Mouse (Mus musculus) lung, postnatal 25 days (tissue): ENCODE data around the gene Ltbp4.

Experiments
- DNase-seq: peaks from one replicate; pipeline ENCODE4 v3.0.0; 2022; ENCODE audit warnings: low spot score

Gene Ltbp4

GRCm38 (mm10) chr7:27327500-27327899, 10.0 kb downstream of the Ltbp4 start:
- no peak for DNase-seq

GRCm38 (mm10) chr7:27326101-27326880, 11.2 kb downstream of the Ltbp4 start:
- peak; percentile 63 for DNase-seq

- peak; percentile 84 for DNase-seq
These were observed 11.8 kb downstream of the Ltbp4 start for GRCm38 (mm10) chr7:27325697-27326096.

GRCm38 (mm10) chr7:27324928-27325327, 12.6 kb downstream of the Ltbp4 start:
- no peak for DNase-seq

- DNase-seq: no peak
These were observed 13.3 kb downstream of the Ltbp4 start for GRCm38 (mm10) chr7:27324161-27324560.

- no peak for DNase-seq
These were observed 14.5 kb downstream of the Ltbp4 start for GRCm38 (mm10) chr7:27323001-27323400.

GRCm38 (mm10) chr7:27322291-27322690, 15.2 kb downstream of the Ltbp4 start:
- no peak for DNase-seq

GRCm38 (mm10) chr7:27319411-27319810, 18.1 kb downstream of the Ltbp4 start:
- DNase-seq: no peak

- DNase-seq: no peak
These were observed 21.5 kb downstream of the Ltbp4 start for GRCm38 (mm10) chr7:27315958-27316357.

- DNase-seq: no peak
These were observed 23.1 kb downstream of the Ltbp4 start for GRCm38 (mm10) chr7:27314393-27314792.

GRCm38 (mm10) chr7:27311651-27312284, 25.7 kb downstream of the Ltbp4 start:
- DNase-seq: no peak

- no peak for DNase-seq
These were observed 26.4 kb downstream of the Ltbp4 start for GRCm38 (mm10) chr7:27310996-27311535.

GRCm38 (mm10) chr7:27310306-27310705, 27.2 kb downstream of the Ltbp4 start:
- DNase-seq: no peak

GRCm38 (mm10) chr7:27309832-27310231, 27.7 kb downstream of the Ltbp4 start:
- no peak for DNase-seq

- no peak for DNase-seq
These were observed 28.5 kb downstream of the Ltbp4 start for GRCm38 (mm10) chr7:27308821-27309549.

- no peak for DNase-seq
These were observed 29.9 kb downstream of the Ltbp4 start for GRCm38 (mm10) chr7:27307551-27307950.

GRCm38 (mm10) chr7:27306161-27307160, 31.0 kb downstream of the Ltbp4 start:
- no peak for DNase-seq

GRCm38 (mm10) chr7:27305091-27305730, 32.3 kb downstream of the Ltbp4 start:
- DNase-seq: no peak

- DNase-seq: peak; percentile 78
These were observed 35.3 kb downstream of the Ltbp4 start for GRCm38 (mm10) chr7:27302172-27302571.

GRCm38 (mm10) chr7:27300801-27301200, 36.7 kb downstream of the Ltbp4 start:
- no peak for DNase-seq

GRCm38 (mm10) chr7:27300351-27300750, 37.1 kb downstream of the Ltbp4 start:
- no peak for DNase-seq
